Mouse (Mus musculus): ENCODE measurements around the gene Efcab6.

GRCm38 (mm10) chr15:83958376-83958775, 106.8 kb downstream of the Efcab6 start:
- TF ChIP-seq POLR2A (IDR thresholded peaks at IDR 0.05; ENCODE audit: low read depth, low read length) (no peak), CTCF (conservative IDR thresholded peaks at IDR 0.05; ENCODE audit: insufficient read depth, insufficient read length, low read depth, low read length) (no peak)

Data from kidney, adult 2 months (tissue).